Mouse (Mus musculus) ES-Bruce4 (cell line): ENCODE data around the gene Ddx28.

Experiments used
- CTCF ChIP-seq: IDR thresholded peaks from one replicate; pipeline ENCODE4 v1.8.1; 2011; ENCODE audit warnings: low read depth, low read length
- EP300 ChIP-seq: IDR thresholded peaks from 2 replicates; pipeline ENCODE4 v1.6.1; 2011; ENCODE audit warnings: low read depth, low read length; ENCODE audit not compliant: insufficient read depth
- POLR2A ChIP-seq: IDR thresholded peaks from one replicate; pipeline ENCODE4 v1.8.1; 2011; ENCODE audit warnings: low read length; ENCODE audit not compliant: insufficient read depth

DNA sequence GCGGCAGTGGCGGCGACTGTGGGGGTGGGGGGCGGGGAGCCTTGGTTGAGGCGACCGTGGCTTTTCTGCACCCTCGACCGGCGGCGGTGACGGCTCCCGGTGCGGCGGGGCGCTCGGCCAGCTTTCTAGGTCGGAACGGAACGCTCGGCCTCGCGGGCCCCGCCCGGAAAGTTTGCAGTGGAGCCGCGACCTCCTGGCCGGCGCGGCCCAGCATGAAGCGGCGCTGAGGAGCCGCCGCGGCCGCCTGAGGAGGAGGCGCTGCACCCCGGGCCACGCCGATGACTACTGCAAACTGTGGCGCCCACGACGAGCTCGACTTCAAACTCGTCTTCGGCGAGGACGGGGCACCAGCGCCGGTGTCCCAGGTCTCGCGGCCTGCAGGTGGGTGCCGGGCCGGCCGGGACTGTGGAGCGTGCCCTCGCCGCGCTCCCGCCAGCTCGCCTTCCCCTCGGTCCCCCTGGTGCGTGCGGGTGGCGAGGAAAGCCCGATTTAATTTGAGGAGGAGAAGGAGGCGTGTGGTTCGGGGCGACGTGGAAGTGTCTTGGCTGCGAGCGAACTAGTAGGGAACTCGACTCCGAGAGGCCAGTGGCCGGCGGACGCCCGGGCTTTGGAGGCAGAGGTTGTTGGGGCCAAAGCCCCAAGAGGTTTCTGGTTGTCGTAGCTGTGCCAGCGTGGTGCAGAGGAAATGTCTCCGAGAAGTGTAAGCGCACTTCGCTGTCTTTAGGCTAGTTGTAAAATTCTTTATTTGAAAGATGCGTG lies 48.1 kb upstream of the Ddx28 start:
- TF ChIP-seq CTCF = no peak
- no peak for TF ChIP-seq POLR2A
- no peak for TF ChIP-seq EP300
